Mouse (Mus musculus) ES-E14 (cell line): ENCODE data around the gene H3f3a. TPM values are rescaled to one million over a fixed set of nuclear protein-coding genes. Genes with fewer than 3 reads are reported as not detected.

Source experiments
- DNase-seq: peaks from one replicate; pipeline ENCODE4 v3.0.0-alpha.2; 2013; ENCODE audit warnings: low read depth, low spot score
- H3K27ac ChIP-seq: 2 replicates; pipeline ENCODE4 v1.5.1; 2012; ENCODE audit warnings: low read depth, mild to moderate bottlenecking, low read length, moderate library complexity, mixed read lengths; ENCODE audit not compliant: poor library complexity, insufficient read depth, severe bottlenecking
- H3K36me3 ChIP-seq: 2 replicates; pipeline ENCODE4 v1.6.1; 2012; ENCODE audit warnings: mild to moderate bottlenecking, low read length, moderate library complexity, mixed read lengths; ENCODE audit not compliant: control insufficient read depth, poor library complexity, insufficient read depth, severe bottlenecking
- H3K4me1 ChIP-seq, 2 experiments: fragments of 150-350 bp in 1 of 2; sonication (generic) in 1 of 2; 2 replicates each; pipeline ENCODE4 v1.6.1; 2012; ENCODE audit warnings: low read length in 2 of 2, mild to moderate bottlenecking in 1 of 2, mixed read lengths in 1 of 2; ENCODE audit not compliant: control insufficient read depth in 2 of 2, insufficient read depth in 2 of 2, poor library complexity in 1 of 2
- H3K4me3 ChIP-seq, 2 experiments: fragments of 150-350 bp in 1 of 2; sonication (generic) in 1 of 2; 2 replicates each; pipeline ENCODE4 v1.5.1; 2012; ENCODE audit warnings: low read length in 2 of 2, low read depth in 1 of 2, mild to moderate bottlenecking in 1 of 2, mixed read lengths in 1 of 2; ENCODE audit not compliant: insufficient read depth in 1 of 2, poor library complexity in 1 of 2, severe bottlenecking in 1 of 2
- H3K9ac ChIP-seq: 2 replicates; pipeline ENCODE4 v1.6.1; 2012; ENCODE audit warnings: low read depth, mild to moderate bottlenecking, low read length, mixed read lengths; ENCODE audit not compliant: poor library complexity, insufficient read depth, severe bottlenecking
- H3K9me3 ChIP-seq: fragments of 150-350 bp; sonication (generic); 2 replicates; pipeline ENCODE4 v1.6.1; 2012; ENCODE audit warnings: low read depth, mild to moderate bottlenecking, low read length; ENCODE audit not compliant: control insufficient read depth, insufficient read depth
- CHD2 ChIP-seq: IDR thresholded peaks from 2 replicates; pipeline ENCODE4 v1.6.1; 2014; ENCODE audit warnings: mild to moderate bottlenecking, low read depth, low read length, inconsistent platforms
- HCFC1 ChIP-seq: IDR thresholded peaks from 2 replicates; pipeline ENCODE4 v1.6.1; 2012; ENCODE audit warnings: low read length, inconsistent platforms, borderline replicate concordance; ENCODE audit not compliant: insufficient read depth
- MAFK ChIP-seq: IDR thresholded peaks from 2 replicates; pipeline ENCODE4 v1.6.1; 2014; ENCODE audit warnings: mild to moderate bottlenecking, low read depth, low read length, inconsistent platforms; ENCODE audit not compliant: insufficient read depth
- ZC3H11A ChIP-seq: IDR thresholded peaks from 2 replicates; pipeline ENCODE4 v1.6.1; 2012; ENCODE audit warnings: low read depth, mild to moderate bottlenecking, inconsistent platforms, low read length, borderline replicate concordance
- ZNF384 ChIP-seq: IDR thresholded peaks from 2 replicates; pipeline ENCODE4 v1.6.1; 2012; ENCODE audit warnings: low read depth, low read length, inconsistent platforms
- in situ Hi-C, 2 experiments: fragments of 600-800 bp; cut with MboI; formaldehyde crosslinking; loops; one replicate each; pipeline ENCODE4 v1.15.1; 2025; ENCODE audit warnings: low sequenced_read_pairs in 2 of 2, inconsistent platforms in 1 of 2; ENCODE audit not compliant: unreplicated experiment in 2 of 2
- total RNA-seq: library from RNA; depleted of rRNA; stranded (reverse); fragments of 300-350 nt; gene quantifications from 2 replicates; pipeline ENCODE4 v1.2.3, GENCODE M21; 2012

H3f3a gene
- total RNA-seq, 1 experiment, result 657 TPM

- H3K9me3 ChIP-seq, result no peaks in the 10 kb centered on the region
- no peak for DNase-seq
- H3K9ac ChIP-seq, result no peak overlapping the region
- H3K36me3 ChIP-seq, result no peaks in the 10 kb centered on the region
- no peak overlapping the region for H3K4me3 ChIP-seq
- no peak for TF ChIP-seq HCFC1
- no peak for TF ChIP-seq CHD2
- TF ChIP-seq ZNF384, result no peak
- no peak for TF ChIP-seq ZC3H11A
- TF ChIP-seq MAFK, result no peak
- no peak overlapping the region for H3K27ac ChIP-seq
- H3K4me1 ChIP-seq, result peaks cover 0 to 7% of the 10 kb centered on the region in 2 experiments; a peak in 2 of 4 replicates
- in situ Hi-C loops, result no loop called here
Observed at GRCm38 (mm10) chr1:180771722-180772121, 42.0 kb downstream of the H3f3a start.

- DNase-seq, result no peak
- H3K4me1 ChIP-seq, result peaks cover 0 to 5% of the 10 kb centered on the region in 2 experiments; a peak in 2 of 4 replicates
- TF ChIP-seq MAFK (no peak), ZNF384 (no peak), CHD2 (no peak), HCFC1 (no peak), ZC3H11A (no peak)
- H3K4me3 ChIP-seq, result no peak overlapping the region
- in situ Hi-C loops, result no loop called here
- H3K36me3 ChIP-seq, result no peaks in the 10 kb centered on the region
- no peak overlapping the region for H3K9ac ChIP-seq
- no peak overlapping the region for H3K27ac ChIP-seq
- no peaks in the 10 kb centered on the region for H3K9me3 ChIP-seq
Observed at GRCm38 (mm10) chr1:180771306-180771705, 42.4 kb downstream of the H3f3a start.

- H3K27ac ChIP-seq, result no peak overlapping the region
- H3K9me3 ChIP-seq, result no peaks in the 10 kb centered on the region
- peak overlapping the region; percentile 74 for H3K9ac ChIP-seq
- peak overlapping the region; percentile 70 to 74 for H3K4me3 ChIP-seq
- H3K36me3 ChIP-seq, result no peaks in the 10 kb centered on the region
- DNase-seq, result no peak
- TF ChIP-seq MAFK (no peak), CHD2 (no peak), ZNF384 (no peak), ZC3H11A (no peak), HCFC1 (no peak; the same call in 1 of the 2 replicates)
- in situ Hi-C loops, result loop anchor here in 1 of 2 experiments (10.0 kb wide), 1 partner anchor 334 kb away; no protein-coding TSS in a partner anchor
- H3K4me1 ChIP-seq, result peaks cover 0 to 7% of the 10 kb centered on the region in 2 experiments; a peak in 2 of 4 replicates
Observed at GRCm38 (mm10) chr1:180768334-180769168, 45.2 kb downstream of the H3f3a start.

GRCm38 (mm10) chr1:180767541-180768333 lies 46.0 kb downstream of the H3f3a start:
- H3K9me3 ChIP-seq, result no peaks in the 10 kb centered on the region
- peak overlapping the region; percentile 74 for H3K9ac ChIP-seq
- H3K36me3 ChIP-seq, result no peaks in the 10 kb centered on the region
- no peak overlapping the region for H3K27ac ChIP-seq
- peaks cover 2 to 14% of the 10 kb centered on the region in 2 experiments; a peak in 2 of 4 replicates for H3K4me1 ChIP-seq
- TF ChIP-seq ZC3H11A (no peak), ZNF384 (no peak), MAFK (no peak), CHD2 (no peak), HCFC1 (no peak)
- no peak for DNase-seq
- in situ Hi-C loops, result loop anchor here in 1 of 2 experiments (10.0 kb wide), 1 partner anchor 333 kb away; no protein-coding TSS in a partner anchor
- H3K4me3 ChIP-seq, result peak overlapping the region; percentile 70 to 74
